In genomic region chr5:114490241-114490640, GRCm38 (mm10) we compare ENCODE assay signal across 18 mouse cellular contexts.
"Had no signal": no experiment of that assay in that cellular context is flagged by ENCODE, and none has a peak within 500 bp of the region (broad histone marks: within the 10 kb centered on the region; RNA-seq: fewer than 3 reads in every experiment).

No protein-coding gene starts in this region.

- H3K27me3 ChIP-seq: liver, embryonic 15.5 days; lung, embryonic 15.5 days; midbrain, embryonic 12.5 days; midbrain, embryonic 15.5 days; neural tube, embryonic 12.5 days; stomach, embryonic 15.5 days had no signal

- H3K9me3 ChIP-seq: liver, embryonic 15.5 days; lung, embryonic 15.5 days; midbrain, embryonic 12.5 days; neural tube, embryonic 12.5 days; stomach, embryonic 15.5 days had no signal

- H3K36me3 ChIP-seq: liver, embryonic 15.5 days; lung, embryonic 15.5 days; midbrain, embryonic 12.5 days; midbrain, embryonic 15.5 days; neural tube, embryonic 12.5 days; stomach, embryonic 15.5 days had no signal

- ATAC-seq: liver, postnatal 0 days; lung, postnatal 0 days; midbrain, embryonic 15.5 days had no signal

- DNase-seq: liver, postnatal 0 days; lung, adult 2 months; lung, postnatal 14 days; lung, postnatal 36 days; right cerebral cortex, postnatal 14 days; thymus, adult 18-20 months; thymus, postnatal 14 days; thymus, postnatal 36 days had no signal

- H3K27ac ChIP-seq: liver, embryonic 15.5 days; lung, embryonic 15.5 days; macrophage; midbrain, embryonic 12.5 days; midbrain, embryonic 15.5 days; neural tube, embryonic 12.5 days; stomach, embryonic 15.5 days; stomach, postnatal 0 days had no signal

- H3K4me3 ChIP-seq: liver, embryonic 15.5 days; lung, embryonic 15.5 days; megakaryocyte, embryonic 14.5 days; midbrain, embryonic 12.5 days; midbrain, embryonic 15.5 days; neural tube, embryonic 12.5 days; stomach, embryonic 15.5 days had no signal

- H3K4me1 ChIP-seq: liver, embryonic 15.5 days; lung, embryonic 15.5 days; midbrain, embryonic 12.5 days; midbrain, embryonic 15.5 days; neural tube, embryonic 12.5 days; stomach, embryonic 15.5 days had no signal

- H3K9ac ChIP-seq: liver, embryonic 15.5 days; liver, postnatal 0 days; lung, embryonic 15.5 days; midbrain, embryonic 12.5 days; midbrain, embryonic 15.5 days; neural tube, embryonic 12.5 days; stomach, embryonic 15.5 days had no signal

- H3K4me2 ChIP-seq: liver, embryonic 15.5 days; lung, embryonic 15.5 days; midbrain, embryonic 12.5 days; midbrain, embryonic 15.5 days; neural tube, embryonic 12.5 days; stomach, embryonic 15.5 days had no signal
